Mouse (Mus musculus) cerebellum, adult 9-10 months (tissue): ENCODE results near the gene Cnn3.

ENCODE experiments used
- DNase-seq: peaks from one replicate; pipeline ENCODE4 v3.0.0; 2022

Gene Cnn3

GRCm38 (mm10) chr3:121425861-121426620, at the start of gene Cnn3:
Gene Cnn3 (plus strand): TSS chr3:121426497.
- DNase-seq, result peak; percentile 76

GRCm38 (mm10) chr3:121378708-121379612, 47.3 kb upstream of the Cnn3 start:
- no peak for DNase-seq

- no peak for DNase-seq
Measured at GRCm38 (mm10) chr3:121379699-121380098, 46.6 kb upstream of the Cnn3 start.

- DNase-seq, result no peak
Measured at GRCm38 (mm10) chr3:121387471-121388009, 38.8 kb upstream of the Cnn3 start.

GRCm38 (mm10) chr3:121389366-121389765, 36.9 kb upstream of the Cnn3 start:
- no peak for DNase-seq

- DNase-seq, result no peak
Measured at GRCm38 (mm10) chr3:121389860-121390530, 36.3 kb upstream of the Cnn3 start.

GRCm38 (mm10) chr3:121390724-121391123, 35.6 kb upstream of the Cnn3 start:
- no peak for DNase-seq

- no peak for DNase-seq
Measured at GRCm38 (mm10) chr3:121395588-121396295, 30.6 kb upstream of the Cnn3 start.

GRCm38 (mm10) chr3:121396561-121396960, 29.7 kb upstream of the Cnn3 start:
- no peak for DNase-seq

GRCm38 (mm10) chr3:121397007-121397406, 29.3 kb upstream of the Cnn3 start:
- DNase-seq, result no peak

GRCm38 (mm10) chr3:121401384-121401783, 24.9 kb upstream of the Cnn3 start:
- DNase-seq, result no peak

- no peak for DNase-seq
Measured at GRCm38 (mm10) chr3:121402096-121402495, 24.2 kb upstream of the Cnn3 start.

GRCm38 (mm10) chr3:121403449-121403848, 22.8 kb upstream of the Cnn3 start:
- DNase-seq, result no peak

GRCm38 (mm10) chr3:121405101-121405500, 21.2 kb upstream of the Cnn3 start:
- DNase-seq, result no peak

GRCm38 (mm10) chr3:121407417-121407816, 18.9 kb upstream of the Cnn3 start:
- no peak for DNase-seq

- DNase-seq, result no peak
Measured at GRCm38 (mm10) chr3:121408386-121408785, 17.9 kb upstream of the Cnn3 start.

GRCm38 (mm10) chr3:121411450-121411849, 14.8 kb upstream of the Cnn3 start:
- no peak for DNase-seq

GRCm38 (mm10) chr3:121416171-121417154, 9.8 kb upstream of the Cnn3 start:
- no peak for DNase-seq

GRCm38 (mm10) chr3:121417379-121418250, 8.7 kb upstream of the Cnn3 start:
- DNase-seq, result no peak

- no peak for DNase-seq
Measured at GRCm38 (mm10) chr3:121418251-121418601, 8.1 kb upstream of the Cnn3 start.
